ENCODE assay signal across 24 mouse cellular contexts in the genomic region with DNA sequence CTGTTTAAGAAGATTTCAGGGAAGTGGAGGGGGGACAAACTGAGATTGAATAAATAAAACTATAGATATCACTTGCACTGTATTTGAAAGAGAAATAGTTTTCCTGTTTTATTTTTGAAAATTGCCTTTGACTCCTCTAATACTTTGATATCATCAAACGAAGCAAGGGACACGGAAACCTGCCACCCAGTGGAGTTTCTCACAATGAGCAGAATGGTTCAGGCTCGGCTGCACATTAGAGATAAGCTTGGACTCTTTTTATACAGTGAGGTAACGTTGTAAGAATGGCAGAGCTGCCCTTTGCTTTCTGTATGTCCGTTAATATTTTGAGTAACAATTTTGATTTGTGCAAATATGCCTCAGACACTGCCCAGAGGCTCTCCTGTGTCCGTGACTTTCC. TPM values are rescaled to one million over a fixed set of nuclear protein-coding genes. Genes with fewer than 3 reads are reported as not detected.
"Had no signal": no experiment of that assay in that cellular context is flagged by ENCODE, and none has a peak within 500 bp of the region (broad histone marks: within the 10 kb centered on the region; RNA-seq: fewer than 3 reads in every experiment).

No protein-coding gene starts in this region.

- H3K4me1 ChIP-seq: liver, embryonic 13.5 days; midbrain, embryonic 10.5 days; neural tube, embryonic 12.5 days had no signal

- H3K9me3 ChIP-seq: liver, embryonic 13.5 days; midbrain, embryonic 10.5 days; neural tube, embryonic 12.5 days; neural tube, embryonic 15.5 days had no signal

- H3K4me2 ChIP-seq: liver, embryonic 13.5 days; neural tube, embryonic 12.5 days; neural tube, embryonic 15.5 days had no signal

- H3K27me3 ChIP-seq: liver, embryonic 13.5 days; neural tube, embryonic 12.5 days; neural tube, embryonic 15.5 days had no signal

- H3K27ac ChIP-seq: left cerebral cortex, adult 2 months; liver, embryonic 13.5 days; midbrain, embryonic 10.5 days; neural tube, embryonic 12.5 days; neural tube, embryonic 15.5 days; stomach, postnatal 0 days had no signal

- H3K4me3 ChIP-seq: left cerebral cortex, adult 2 months; liver, embryonic 13.5 days; midbrain, embryonic 10.5 days; neural tube, embryonic 12.5 days; neural tube, embryonic 15.5 days had no signal

- H3K9ac ChIP-seq: liver, embryonic 13.5 days; neural tube, embryonic 12.5 days; neural tube, embryonic 15.5 days had no signal

- DNase-seq: kidney, adult 9 months; kidney, postnatal 14 days; kidney, postnatal 4 days; layer of hippocampus, postnatal 36 days; liver, embryonic 13.5 days; lung, adult 2 months; lung, postnatal 14 days; lung, postnatal 4 days; midbrain, embryonic 14.5 days; right cerebral cortex, adult 18-20 months; right cerebral cortex, postnatal 14 days; right cerebral cortex, postnatal 4 days; thymus, adult 2 months; thymus, postnatal 14 days; thymus, postnatal 4 days had no signal

RNA-seq across cellular contexts. Expression of a gene that starts 36.2 kb away (rescaled TPM):
- total RNA-seq: liver, adult 2 months; megakaryocyte, adult 5-6 weeks had no signal
- polyA plus RNA-seq: limb, embryonic 11.5 days; liver, adult 2 months; liver, embryonic 13.5 days; liver, embryonic 16.5 days; lung, adult 2 months had no signal
